Mouse (Mus musculus) neural tube, embryonic 12.5 days (tissue): ENCODE measurements around the gene Rad51c. TPM values are rescaled to one million over a fixed set of nuclear protein-coding genes. Genes with fewer than 3 reads are reported as not detected.
"Not testable (repeated sequence)": the region's sequence is repeated elsewhere in the genome, so short reads cannot be mapped to it uniquely, and the experiment has no call there.

Source experiments
- ATAC-seq: fragments of 200-750 bp; cut with Nextera tagmentation; 2 replicates; pipeline ENCODE4 v1.8.0; 2017; ENCODE audit warnings: low read depth, mild to moderate bottlenecking, moderate TSS enrichment, moderate library complexity; ENCODE audit not compliant: low FRiP score
- H3K27ac ChIP-seq: fragments of 300-500 bp; sonication (generic); 2 replicates; pipeline ENCODE4 v1.5.1; 2016
- H3K27me3 ChIP-seq: fragments of 300-500 bp; sonication (generic); replicated peaks from 2 replicates; pipeline ENCODE4 v1.6.1; 2016; ENCODE audit warnings: mild to moderate bottlenecking
- H3K36me3 ChIP-seq: fragments of 300-500 bp; sonication (generic); 2 replicates; pipeline ENCODE4 v1.6.1; 2016; ENCODE audit warnings: mild to moderate bottlenecking
- H3K4me1 ChIP-seq: fragments of 300-500 bp; sonication (generic); 2 replicates; pipeline ENCODE4 v1.6.1; 2016
- H3K4me2 ChIP-seq: fragments of 300-500 bp; sonication (generic); replicated peaks from 2 replicates; pipeline ENCODE4 v1.6.1; 2016; ENCODE audit warnings: mild to moderate bottlenecking
- H3K4me3 ChIP-seq: fragments of 300-500 bp; sonication (generic); 2 replicates; pipeline ENCODE4 v1.5.1; 2016
- H3K9ac ChIP-seq: fragments of 300-500 bp; sonication (generic); 2 replicates; pipeline ENCODE4 v1.6.1; 2016; ENCODE audit warnings: mild to moderate bottlenecking
- H3K9me3 ChIP-seq: fragments of 300-500 bp; sonication (generic); 2 replicates; pipeline ENCODE4 v1.6.1; 2016; ENCODE audit warnings: mild to moderate bottlenecking
- WGBS: fragments of 180-500 bp; shearing (Covaris S2); methylation state at CpG from one replicate; pipeline ENCODE4 v1.1.7; 2016; 5-methylcytosine and 5-hydroxymethylcytosine counted together
- polyA plus RNA-seq: library from polyadenylated mRNA; unstranded; fragments of >200 nt; fragmentation: Nextera tagmentation; extraction: Ambion mirVana; gene quantifications from 2 replicates; pipeline ENCODE4 v1.2.1, GENCODE M21; 2016

Rad51c gene
- polyA plus RNA-seq, 1 experiment from 2014 or later: 10.5 TPM

DNA sequence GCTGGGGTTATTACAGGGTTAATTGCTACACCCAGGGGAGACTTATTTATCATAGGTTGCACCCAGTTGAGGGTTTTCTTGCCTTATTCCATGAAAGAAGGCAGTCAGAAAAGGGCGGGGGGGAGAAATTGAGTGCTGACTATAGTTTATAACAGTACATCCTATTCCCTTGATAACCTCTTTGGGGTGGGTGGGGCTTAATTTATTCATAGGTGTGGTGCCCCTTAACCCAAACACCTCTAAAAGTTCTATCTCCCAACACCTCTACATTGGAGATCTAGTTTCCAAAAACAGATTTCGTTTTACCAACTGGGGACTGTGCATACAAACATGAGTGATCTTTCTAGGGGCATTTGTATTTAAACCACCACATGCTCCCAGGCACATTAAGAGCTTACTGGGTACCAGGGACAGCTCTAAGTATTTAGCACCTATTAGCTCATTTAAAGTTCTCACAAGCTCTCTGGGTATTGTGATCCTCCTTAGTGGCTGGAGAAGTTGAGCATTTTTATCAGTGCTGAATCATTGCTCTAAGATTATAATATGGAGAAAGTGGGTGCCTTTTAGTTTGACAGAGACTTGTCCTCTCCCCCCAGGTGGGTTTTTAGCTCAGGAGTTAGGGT lies 23.4 kb upstream of the Rad51c start:
- Histone ChIP-seq H3K9ac (no peak overlapping the region), H3K36me3 (no peaks in the 10 kb centered on the region), H3K27me3 (no peaks in the 10 kb centered on the region), H3K9me3 (no peaks in the 10 kb centered on the region), H3K27ac (no peak overlapping the region), H3K4me2 (no peak overlapping the region), H3K4me3 (no peak overlapping the region), H3K4me1 (no peaks in the 10 kb centered on the region)
- WGBS: 79% methylated on average over 2 of the region's 2 CpGs
- ATAC-seq: no peak

DNA sequence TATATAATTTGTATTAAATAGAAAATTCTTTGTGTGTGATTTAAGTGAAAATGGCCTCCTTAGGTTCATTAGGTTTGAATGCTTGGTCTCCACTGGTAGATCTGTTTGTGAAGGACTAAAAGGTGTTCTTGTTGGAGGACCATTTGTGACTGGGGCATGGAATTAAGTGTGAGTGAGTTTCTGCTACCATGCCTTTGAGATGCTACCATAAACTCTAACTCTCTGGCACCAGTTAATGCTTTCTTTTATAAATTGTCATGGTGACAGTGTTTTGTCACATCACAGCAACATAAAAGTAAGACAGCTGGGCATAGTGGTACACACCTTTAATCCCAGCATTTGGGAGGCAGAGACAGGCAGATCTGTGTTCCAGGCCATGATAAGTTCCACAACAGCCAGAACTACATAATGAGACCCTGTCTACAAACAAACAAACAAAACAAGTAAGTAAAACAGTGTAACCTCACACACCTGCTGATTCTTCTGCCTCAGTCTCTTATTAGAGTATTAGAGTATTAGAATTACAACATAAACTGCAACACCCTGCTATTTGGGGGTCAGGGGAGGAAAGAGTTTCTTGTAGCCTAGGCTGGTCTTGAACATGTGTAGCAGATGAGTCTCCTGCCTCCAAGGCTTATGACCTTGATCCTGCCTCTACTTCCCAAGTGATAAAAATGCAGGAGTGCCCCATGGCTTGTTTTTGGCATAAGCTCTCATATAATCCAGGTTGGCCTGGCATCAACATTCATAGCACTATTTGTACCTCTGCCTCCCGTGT lies 22.7 kb upstream of the Rad51c start:
- no peaks in the 10 kb centered on the region for H3K4me1 ChIP-seq
- WGBS: 38% methylated on average over 1 of the region's 1 CpGs
- H3K9ac ChIP-seq: no peak overlapping the region
- no peak for ATAC-seq
- H3K9me3 ChIP-seq: no peaks in the 10 kb centered on the region
- H3K36me3 ChIP-seq: no peaks in the 10 kb centered on the region
- no peak overlapping the region for H3K27ac ChIP-seq
- no peaks in the 10 kb centered on the region for H3K27me3 ChIP-seq
- no peak overlapping the region for H3K4me2 ChIP-seq
- H3K4me3 ChIP-seq: no peak overlapping the region

GRCm38 (mm10) chr11:87426450-87427250 lies 21.9 kb upstream of the Rad51c start:
- H3K9me3 ChIP-seq, H3K27ac ChIP-seq, H3K9ac ChIP-seq, H3K4me1 ChIP-seq, H3K36me3 ChIP-seq, H3K4me3 ChIP-seq, H3K27me3 ChIP-seq: not testable (repeated sequence)
- H3K4me2 ChIP-seq: peak overlapping the region; percentile 51
- peak; percentile 87 for ATAC-seq
- 2% methylated on average over 24 of the region's 24 CpGs for WGBS

- no peaks in the 10 kb centered on the region for H3K36me3 ChIP-seq
- H3K27me3 ChIP-seq: no peaks in the 10 kb centered on the region
- H3K9ac ChIP-seq: peak overlapping the region; percentile 45; the same call in 1 of the 2 replicates
- no peak overlapping the region for H3K27ac ChIP-seq
- no peaks in the 10 kb centered on the region for H3K9me3 ChIP-seq
- peak overlapping the region; percentile 31 for H3K4me3 ChIP-seq
- under 1% methylated on average over 7 of the region's 7 CpGs for WGBS
- no peaks in the 10 kb centered on the region for H3K4me1 ChIP-seq
- peak overlapping the region; percentile 51 for H3K4me2 ChIP-seq
- peak; percentile 56; the same call in 1 of the 2 replicates for ATAC-seq
These were observed 21.3 kb upstream of the Rad51c start for GRCm38 (mm10) chr11:87426121-87426449.

- Histone ChIP-seq H3K27me3 (no peaks in the 10 kb centered on the region), H3K4me1 (no peaks in the 10 kb centered on the region), H3K4me2 (no peak overlapping the region), H3K9ac (no peak overlapping the region), H3K4me3 (no peak overlapping the region), H3K36me3 (no peaks in the 10 kb centered on the region), H3K27ac (no peak overlapping the region), H3K9me3 (no peaks in the 10 kb centered on the region)
- no peak for ATAC-seq
- WGBS: 57% methylated on average over 6 of the region's 6 CpGs
These were observed 19.0 kb upstream of the Rad51c start for GRCm38 (mm10) chr11:87423551-87424325.

DNA sequence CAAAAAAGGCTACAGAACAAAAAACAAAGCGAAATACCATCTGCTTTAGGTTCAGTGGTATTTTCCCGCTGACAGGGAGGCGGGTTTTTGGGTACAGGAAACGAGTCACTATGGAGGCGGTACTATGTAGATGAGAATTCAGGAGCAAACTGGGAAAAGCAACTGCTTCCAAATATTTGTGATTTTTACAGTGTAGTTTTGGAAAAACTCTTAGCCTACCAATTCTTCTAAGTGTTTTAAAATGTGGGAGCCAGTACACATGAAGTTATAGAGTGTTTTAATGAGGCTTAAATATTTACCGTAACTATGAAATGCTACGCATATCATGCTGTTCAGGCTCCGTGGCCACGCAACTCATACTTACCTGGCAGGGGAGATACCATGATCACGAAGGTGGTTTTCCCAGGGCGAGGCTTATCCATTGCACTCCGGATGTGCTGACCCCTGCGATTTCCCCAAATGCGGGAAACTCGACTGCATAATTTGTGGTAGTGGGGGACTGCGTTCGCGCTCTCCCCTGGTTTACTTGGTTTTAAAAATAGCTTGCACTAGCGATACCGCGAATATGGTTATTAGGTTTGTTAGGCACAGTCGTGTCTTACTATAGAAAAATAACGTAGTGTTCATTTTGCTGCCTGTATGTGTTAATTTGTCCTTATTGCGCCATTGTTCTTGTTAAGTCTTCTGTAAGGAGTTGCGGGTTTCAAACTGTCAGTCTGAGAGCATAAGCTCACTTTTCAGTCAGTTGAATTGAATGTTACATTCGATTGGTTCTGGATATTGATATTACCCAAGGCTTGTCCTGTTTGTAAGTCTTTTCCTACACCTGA lies 18.0 kb upstream of the Rad51c start:
- Histone ChIP-seq H3K4me3 (peak overlapping the region; percentile 22; the same call in 1 of the 2 replicates), H3K9ac (peak overlapping the region; percentile 27; the same call in 1 of the 2 replicates), H3K9me3 (no peaks in the 10 kb centered on the region), H3K27me3 (no peaks in the 10 kb centered on the region), H3K4me1 (no peaks in the 10 kb centered on the region), H3K36me3 (no peaks in the 10 kb centered on the region), H3K4me2 (peak overlapping the region; percentile 55), H3K27ac (no peak overlapping the region)
- peak; percentile 85 for ATAC-seq
- under 1% methylated on average over 26 of the region's 26 CpGs for WGBS

- no peaks in the 10 kb centered on the region for H3K27me3 ChIP-seq
- 36% methylated on average over 6 of the region's 6 CpGs for WGBS
- H3K27ac ChIP-seq: no peak overlapping the region
- H3K36me3 ChIP-seq: no peaks in the 10 kb centered on the region
- no peaks in the 10 kb centered on the region for H3K9me3 ChIP-seq
- no peak overlapping the region for H3K4me3 ChIP-seq
- H3K4me1 ChIP-seq: no peaks in the 10 kb centered on the region
- no peak for ATAC-seq
- no peak overlapping the region; the same call in 1 of the 2 replicates for H3K9ac ChIP-seq
- peak overlapping the region; percentile 55 for H3K4me2 ChIP-seq
These were observed 17.0 kb upstream of the Rad51c start for GRCm38 (mm10) chr11:87421760-87422201.

- Histone ChIP-seq H3K4me2 (no peak overlapping the region), H3K9ac (no peak overlapping the region), H3K4me1 (no peaks in the 10 kb centered on the region), H3K27ac (no peak overlapping the region), H3K4me3 (no peak overlapping the region), H3K36me3 (no peaks in the 10 kb centered on the region), H3K9me3 (no peaks in the 10 kb centered on the region), H3K27me3 (no peaks in the 10 kb centered on the region)
- ATAC-seq: no peak
These were observed 16.1 kb upstream of the Rad51c start for GRCm38 (mm10) chr11:87420861-87421260.

- H3K36me3 ChIP-seq: no peaks in the 10 kb centered on the region
- H3K4me2 ChIP-seq: no peak overlapping the region
- ATAC-seq: no peak
- H3K27me3 ChIP-seq: no peaks in the 10 kb centered on the region
- H3K9me3 ChIP-seq: no peaks in the 10 kb centered on the region
- no peak overlapping the region for H3K4me3 ChIP-seq
- H3K4me1 ChIP-seq: no peaks in the 10 kb centered on the region
- no peak overlapping the region for H3K9ac ChIP-seq
- 59% methylated on average over 5 of the region's 5 CpGs for WGBS
- no peak overlapping the region for H3K27ac ChIP-seq
These were observed 11.4 kb upstream of the Rad51c start for GRCm38 (mm10) chr11:87416120-87416519.

DNA sequence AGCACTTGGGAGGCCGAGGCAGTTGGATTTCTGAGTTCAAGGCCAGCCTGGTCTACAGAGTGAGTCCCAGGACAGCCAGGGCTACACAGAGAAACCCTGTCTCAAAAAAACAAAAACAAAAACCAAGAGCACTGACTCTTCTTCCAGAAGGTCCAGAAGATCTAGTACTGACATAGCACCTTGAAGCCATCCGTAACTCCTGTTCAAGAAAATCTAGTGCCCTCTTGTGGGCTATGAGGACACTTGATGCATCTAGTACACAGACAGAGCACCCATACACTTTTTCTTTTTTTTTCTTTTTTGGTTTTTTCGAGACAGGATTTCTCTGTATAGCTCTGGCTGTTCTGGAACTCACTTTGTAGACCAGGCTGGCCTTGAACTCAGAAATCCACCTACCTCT lies 8.7 kb upstream of the Rad51c start:
- H3K27ac ChIP-seq, H3K4me2 ChIP-seq, H3K4me3 ChIP-seq, H3K9ac ChIP-seq, H3K9me3 ChIP-seq, H3K4me1 ChIP-seq, H3K36me3 ChIP-seq, ATAC-seq, H3K27me3 ChIP-seq: not testable (repeated sequence)
- 67% methylated on average over 3 of the region's 3 CpGs for WGBS

DNA sequence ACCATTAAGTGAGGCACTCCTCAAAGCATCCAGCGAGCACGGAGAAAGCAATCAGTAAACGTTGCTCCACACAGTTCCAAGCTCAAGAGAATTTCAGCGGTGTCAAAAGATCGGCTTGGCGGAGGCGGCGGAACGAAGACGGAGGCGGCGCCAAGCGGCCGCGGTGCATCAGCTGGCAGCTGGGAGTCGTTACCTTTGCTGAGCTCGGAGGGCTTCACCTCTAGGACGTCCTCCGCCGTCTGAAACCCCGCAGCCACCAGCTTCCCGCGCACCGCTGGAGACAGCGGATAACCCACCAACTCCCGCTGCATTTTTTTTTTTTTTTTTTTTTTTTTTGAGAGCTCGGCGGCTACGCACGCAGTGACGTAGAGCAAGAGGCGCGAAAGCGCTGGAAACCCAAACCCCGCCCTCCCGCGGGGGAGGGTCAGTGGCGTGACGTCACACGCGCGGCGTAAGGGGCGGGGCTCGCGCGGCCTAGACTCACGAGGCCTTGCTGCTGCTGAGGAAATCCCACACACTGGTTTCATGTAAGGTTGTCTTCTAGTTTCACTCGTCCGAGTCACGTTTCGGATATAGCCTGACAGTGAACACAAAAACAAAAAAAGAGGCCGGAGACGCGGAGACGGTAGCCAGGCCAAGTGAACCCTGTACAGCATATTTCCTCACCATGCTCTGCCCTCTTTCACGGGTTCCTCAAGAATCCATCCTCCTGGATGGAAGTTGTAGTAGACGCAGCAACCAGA lies 472 bp downstream of the Rad51c start:
- H3K36me3 ChIP-seq: no peaks in the 10 kb centered on the region
- no peaks in the 10 kb centered on the region for H3K27me3 ChIP-seq
- 3% methylated on average over 58 of the region's 58 CpGs for whole genome bisulfite sequencing
- ATAC-seq: peak; percentile 91
- H3K9ac ChIP-seq: peak overlapping the region; percentile 72
- peak overlapping the region; percentile 86 for H3K27ac ChIP-seq
- H3K4me2 ChIP-seq: peak overlapping the region; percentile 67
- no peaks in the 10 kb centered on the region for H3K9me3 ChIP-seq
- no peaks in the 10 kb centered on the region for H3K4me1 ChIP-seq
- H3K4me3 ChIP-seq: peak overlapping the region; percentile 57
